Mouse (Mus musculus) cortical plate, adult 2 months (tissue): ENCODE measurements around the gene Mkrn1.

Experiments used
- CTCF ChIP-seq: fragments of 200-500 bp; IDR thresholded peaks from 2 replicates; pipeline ENCODE4 v1.5.1; 2011; ENCODE audit warnings: mild to moderate bottlenecking, control low read depth, low read length; ENCODE audit not compliant: insufficient read depth; ENCODE audit errors: extremely low read depth
- POLR2A ChIP-seq: fragments of 200-500 bp; IDR thresholded peaks from 2 replicates; pipeline ENCODE4 v1.6.1; 2011; ENCODE audit warnings: mild to moderate bottlenecking, low read length, control low read depth; ENCODE audit not compliant: insufficient read depth; ENCODE audit errors: extremely low read depth

- TF ChIP-seq POLR2A (no peak), CTCF (no peak)
Measured at GRCm38 (mm10) chr6:39373301-39373955, 46.8 kb downstream of the Mkrn1 start.
